Mouse (Mus musculus): ENCODE measurements around the gene Zkscan17.
A peak's percentile ranks its signal among the peaks of the same experiment; 100 is the strongest.

- TF ChIP-seq CTCF (IDR thresholded peaks at IDR 0.05; ENCODE audit: low read depth, low read length) (no peak), POLR2A (IDR thresholded peaks at IDR 0.05; ENCODE audit: extremely low read depth, insufficient read depth, low read length) (peak; percentile 44; the same call in 1 of the 2 replicates)
Observed at GRCm38 (mm10) chr11:59505839-59506712, 20.5 kb downstream of the Zkscan17 start.
